Mouse (Mus musculus) embryonic facial prominence, embryonic 12.5 days (tissue): Measurements from ENCODE around the gene Iglon5. TPM values are rescaled to one million over a fixed set of nuclear protein-coding genes. Genes with fewer than 3 reads are reported as not detected.

Experiments
- ATAC-seq: fragments of 200-750 bp; cut with Nextera tagmentation; 2 replicates; pipeline ENCODE4 v1.8.0; 2017; ENCODE audit not compliant: insufficient number of reproducible peaks, insufficient read depth, low FRiP score, low TSS enrichment
- H3K27ac ChIP-seq: fragments of 300-500 bp; sonication (generic); 2 replicates; pipeline ENCODE4 v1.5.1; 2016; ENCODE audit warnings: mild to moderate bottlenecking
- H3K27me3 ChIP-seq: fragments of 300-500 bp; sonication (generic); 2 replicates; pipeline ENCODE4 v1.6.1; 2016; ENCODE audit warnings: mild to moderate bottlenecking, moderate library complexity
- H3K36me3 ChIP-seq: fragments of 300-500 bp; sonication (generic); 2 replicates; pipeline ENCODE4 v1.6.1; 2016; ENCODE audit warnings: mild to moderate bottlenecking
- H3K4me1 ChIP-seq: fragments of 300-500 bp; sonication (generic); 2 replicates; pipeline ENCODE4 v1.6.1; 2016
- H3K4me2 ChIP-seq: fragments of 300-500 bp; sonication (generic); replicated peaks from 2 replicates; pipeline ENCODE4 v1.6.1; 2016; ENCODE audit warnings: mild to moderate bottlenecking, moderate library complexity
- H3K4me3 ChIP-seq: fragments of 300-500 bp; sonication (generic); 2 replicates; pipeline ENCODE4 v1.5.1; 2016; ENCODE audit warnings: mild to moderate bottlenecking
- H3K9ac ChIP-seq: fragments of 300-500 bp; sonication (generic); 2 replicates; pipeline ENCODE4 v1.6.1; 2016; ENCODE audit warnings: mild to moderate bottlenecking, moderate library complexity
- H3K9me3 ChIP-seq: fragments of 300-500 bp; sonication (generic); 2 replicates; pipeline ENCODE4 v1.6.1; 2016; ENCODE audit warnings: mild to moderate bottlenecking, moderate library complexity
- WGBS: fragments of 180-500 bp; shearing (Covaris S2); methylation state at CpG from one replicate; pipeline ENCODE4 v1.1.7; 2016; 5-methylcytosine and 5-hydroxymethylcytosine counted together
- polyA plus RNA-seq: library from polyadenylated mRNA; unstranded; fragments of >200 nt; fragmentation: Nextera tagmentation; extraction: Ambion mirVana; gene quantifications from 2 replicates; pipeline ENCODE4 v1.2.1, GENCODE M21; 2016

Gene Iglon5
- polyA plus RNA-seq: 1.9 and 2.0 TPM in 2 replicates

GRCm38 (mm10) chr7:43489631-43490125 is at the start of gene Iglon5:
TSS of gene Iglon5 (minus strand) at chr7:43490075.
- Histone ChIP-seq H3K27ac (no peak within 1 kb of the TSS), H3K4me1 (0 out of 2 replicates have a peak, but pooled peaks cover 14% of the 10 kb centered on the region), H3K27me3 (0 out of 2 replicates have a peak, but pooled peaks cover 4% of the 10 kb centered on the region), H3K9me3 (no peaks in the 10 kb centered on the region), H3K36me3 (no peaks in the 10 kb centered on the region), H3K4me3 (peak within 1 kb of the TSS; percentile 48), H3K9ac (peak within 1 kb of the TSS; percentile 57), H3K4me2 (peak within 1 kb of the TSS; percentile 58)
- WGBS: 1% methylated on average over 14 of the region's 41 CpGs
- ATAC-seq: peak; percentile 58; the same call in 1 of the 2 replicates

GRCm38 (mm10) chr7:43538524-43538923 is 48.6 kb upstream of the Iglon5 start:
- Histone ChIP-seq H3K36me3 (no peaks in the 10 kb centered on the region), H3K27ac (no peak overlapping the region), H3K9me3 (no peaks in the 10 kb centered on the region), H3K4me3 (no peak overlapping the region), H3K9ac (no peak overlapping the region), H3K27me3 (no peaks in the 10 kb centered on the region), H3K4me2 (no peak overlapping the region), H3K4me1 (no peaks in the 10 kb centered on the region)
- 55% methylated on average over 4 of the region's 4 CpGs for WGBS
- no peak for ATAC-seq

- 90% methylated on average over 9 of the region's 9 CpGs for WGBS
- ATAC-seq: no peak
- H3K4me3 ChIP-seq: no peak overlapping the region
Observed at GRCm38 (mm10) chr7:43532936-43533505, 43.1 kb upstream of the Iglon5 start.

GRCm38 (mm10) chr7:43530216-43530785 is 40.4 kb upstream of the Iglon5 start:
- Histone ChIP-seq H3K27me3 (no peaks in the 10 kb centered on the region), H3K27ac (no peak overlapping the region), H3K9ac (no peak overlapping the region), H3K4me2 (no peak overlapping the region), H3K36me3 (no peaks in the 10 kb centered on the region), H3K4me3 (no peak overlapping the region), H3K4me1 (no peaks in the 10 kb centered on the region), H3K9me3 (no peaks in the 10 kb centered on the region)
- WGBS: 74% methylated on average over 8 of the region's 8 CpGs
- no peak for ATAC-seq

More at GRCm38 (mm10) chr7:43532936-43533505, 43.1 kb upstream of the Iglon5 start:
- H3K36me3 ChIP-seq: no peaks in the 10 kb centered on the region
- no peak overlapping the region for H3K9ac ChIP-seq
- H3K4me1 ChIP-seq: no peaks in the 10 kb centered on the region
- H3K27me3 ChIP-seq: no peaks in the 10 kb centered on the region
- H3K4me2 ChIP-seq: no peak overlapping the region
- no peaks in the 10 kb centered on the region for H3K9me3 ChIP-seq
- no peak overlapping the region for H3K27ac ChIP-seq

- Histone ChIP-seq H3K27me3 (no peaks in the 10 kb centered on the region), H3K9ac (no peak overlapping the region), H3K27ac (no peak overlapping the region), H3K4me2 (no peak overlapping the region), H3K4me3 (no peak overlapping the region), H3K9me3 (no peaks in the 10 kb centered on the region), H3K4me1 (no peaks in the 10 kb centered on the region), H3K36me3 (no peaks in the 10 kb centered on the region)
- 58% methylated on average over 3 of the region's 3 CpGs for WGBS
- ATAC-seq: no peak
Observed at GRCm38 (mm10) chr7:43525313-43525712, 35.4 kb upstream of the Iglon5 start.

- Histone ChIP-seq H3K27me3 (no peaks in the 10 kb centered on the region), H3K36me3 (no peaks in the 10 kb centered on the region), H3K9me3 (no peaks in the 10 kb centered on the region), H3K4me2 (no peak overlapping the region), H3K4me1 (no peaks in the 10 kb centered on the region), H3K27ac (no peak overlapping the region), H3K9ac (no peak overlapping the region), H3K4me3 (no peak overlapping the region)
- 84% methylated on average over 2 of the region's 2 CpGs for WGBS
- ATAC-seq: no peak
Observed at GRCm38 (mm10) chr7:43522776-43523175, 32.9 kb upstream of the Iglon5 start.

GRCm38 (mm10) chr7:43518341-43518740 is 28.5 kb upstream of the Iglon5 start:
- no peak for ATAC-seq
- WGBS: 87% methylated on average over 15 of the region's 15 CpGs

GRCm38 (mm10) chr7:43515076-43515475 is 25.2 kb upstream of the Iglon5 start:
- H3K27ac ChIP-seq: no peak overlapping the region
- no peaks in the 10 kb centered on the region for H3K27me3 ChIP-seq
- H3K4me1 ChIP-seq: no peaks in the 10 kb centered on the region
- no peak overlapping the region for H3K9ac ChIP-seq
- ATAC-seq: no peak
- H3K36me3 ChIP-seq: no peaks in the 10 kb centered on the region
- H3K4me2 ChIP-seq: no peak overlapping the region
- 86% methylated on average over 5 of the region's 5 CpGs for WGBS
- no peaks in the 10 kb centered on the region for H3K9me3 ChIP-seq
- no peak overlapping the region for H3K4me3 ChIP-seq

More at GRCm38 (mm10) chr7:43518341-43518740, 28.5 kb upstream of the Iglon5 start:
- Histone ChIP-seq H3K36me3 (no peaks in the 10 kb centered on the region), H3K9ac (no peak overlapping the region), H3K27me3 (no peaks in the 10 kb centered on the region), H3K4me2 (no peak overlapping the region), H3K9me3 (no peaks in the 10 kb centered on the region), H3K27ac (no peak overlapping the region), H3K4me3 (no peak overlapping the region), H3K4me1 (no peaks in the 10 kb centered on the region)

- no peaks in the 10 kb centered on the region for H3K27me3 ChIP-seq
- H3K4me3 ChIP-seq: no peak overlapping the region
- H3K36me3 ChIP-seq: no peaks in the 10 kb centered on the region
- H3K9ac ChIP-seq: no peak overlapping the region
- no peaks in the 10 kb centered on the region for H3K9me3 ChIP-seq
- no peaks in the 10 kb centered on the region for H3K4me1 ChIP-seq
- no peak overlapping the region for H3K27ac ChIP-seq
- H3K4me2 ChIP-seq: no peak overlapping the region
- 58% methylated on average over 4 of the region's 4 CpGs for WGBS
- ATAC-seq: no peak
Observed at GRCm38 (mm10) chr7:43512519-43512918, 22.6 kb upstream of the Iglon5 start.

- Histone ChIP-seq H3K9me3 (no peaks in the 10 kb centered on the region), H3K36me3 (no peaks in the 10 kb centered on the region), H3K4me1 (no peaks in the 10 kb centered on the region), H3K4me2 (no peak overlapping the region), H3K4me3 (no peak overlapping the region), H3K9ac (no peak overlapping the region), H3K27me3 (no peaks in the 10 kb centered on the region), H3K27ac (no peak overlapping the region)
- no peak for ATAC-seq
- 55% methylated on average over 4 of the region's 4 CpGs for WGBS
Observed at GRCm38 (mm10) chr7:43511707-43512478, 22.0 kb upstream of the Iglon5 start.

- WGBS: 16% methylated on average over 21 of the region's 21 CpGs
- no peaks in the 10 kb centered on the region for H3K4me1 ChIP-seq
- no peak overlapping the region for H3K4me3 ChIP-seq
- H3K36me3 ChIP-seq: no peaks in the 10 kb centered on the region
- H3K9me3 ChIP-seq: 0 out of 2 replicates have a peak, but pooled peaks cover 4% of the 10 kb centered on the region
- peaks cover 16% of the 10 kb centered on the region for H3K27me3 ChIP-seq
- no peak overlapping the region for H3K9ac ChIP-seq
- ATAC-seq: no peak
- H3K27ac ChIP-seq: no peak overlapping the region
- no peak overlapping the region for H3K4me2 ChIP-seq
Observed at GRCm38 (mm10) chr7:43495343-43496021, 5.6 kb upstream of the Iglon5 start.
